Mouse (Mus musculus) liver, embryonic 14.5 days (tissue): ENCODE measurements around the gene Stk38.

Source experiments
- CTCF ChIP-seq: IDR thresholded peaks from 2 replicates; pipeline ENCODE4 v1.5.1; 2016; ENCODE audit warnings: antibody characterized with exemption, low read depth, control low read depth
- EP300 ChIP-seq: IDR thresholded peaks from 2 replicates; pipeline ENCODE4 v1.6.1; 2016; ENCODE audit warnings: antibody characterized with exemption, low read depth

GRCm38 (mm10) chr17:29015638-29016037 is 7.8 kb upstream of the Stk38 start:
- TF ChIP-seq CTCF (peak; percentile 79), EP300 (no peak)
